Mouse (Mus musculus) gastrocnemius, postnatal 10 days (tissue): Measurements from ENCODE around the gene Olfr589. TPM values are rescaled to one million over a fixed set of nuclear protein-coding genes. Genes with fewer than 3 reads are reported as not detected.
"Not testable (repeated sequence)": the region's sequence is repeated elsewhere in the genome, so short reads cannot be mapped to it uniquely, and the experiment has no call there.

ENCODE experiments used
- DNase-seq: peaks from one replicate; pipeline ENCODE4 v3.0.0; 2021; ENCODE audit warnings: mixed read lengths
- long read RNA-seq, 2 experiments: library from polyadenylated mRNA; stranded (forward); transcript quantifications; one replicate each; pipeline ENCODE4 v2.0.0; 2021
- total RNA-seq, 2 experiments: library from RNA; stranded (reverse); gene quantifications; 2 replicates each; pipeline ENCODE4 v1.2.3; 2021

Gene Olfr589
- not detected for total RNA-seq
- long read RNA-seq, experiment 1: 0 reads
- long read RNA-seq, experiment 2: 0 reads

- DNase-seq: no peak
These were observed at the start of gene Olfr589 for GRCm38 (mm10) chr7:103156256-103156655. Olfr589 (minus strand) TSS chr7:103156356.

DNA sequence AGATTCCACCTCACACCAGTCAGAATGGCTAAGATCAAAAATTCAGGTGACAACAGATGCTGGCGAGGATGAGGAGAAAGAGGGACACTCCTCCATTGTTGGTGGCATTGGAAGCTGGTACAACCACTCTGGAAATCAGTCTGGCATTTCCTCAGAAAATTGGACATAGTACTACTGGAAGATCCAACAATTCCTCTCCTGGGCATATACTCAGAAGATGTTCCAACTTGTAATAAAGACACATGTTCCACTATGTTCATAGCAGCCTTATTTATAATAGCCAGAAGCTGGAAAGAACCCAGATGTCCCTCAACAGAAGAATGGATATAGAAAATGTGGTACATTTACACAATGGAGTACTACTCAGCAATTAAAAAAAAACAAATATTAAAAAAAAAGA, 28.3 kb upstream of the Olfr589 start, which contains the start of gene Olfr592:
TSS of gene Olfr592 (plus strand) at position 301 of the 400 bp plus-strand sequence.
- DNase-seq: not testable (repeated sequence)

DNA sequence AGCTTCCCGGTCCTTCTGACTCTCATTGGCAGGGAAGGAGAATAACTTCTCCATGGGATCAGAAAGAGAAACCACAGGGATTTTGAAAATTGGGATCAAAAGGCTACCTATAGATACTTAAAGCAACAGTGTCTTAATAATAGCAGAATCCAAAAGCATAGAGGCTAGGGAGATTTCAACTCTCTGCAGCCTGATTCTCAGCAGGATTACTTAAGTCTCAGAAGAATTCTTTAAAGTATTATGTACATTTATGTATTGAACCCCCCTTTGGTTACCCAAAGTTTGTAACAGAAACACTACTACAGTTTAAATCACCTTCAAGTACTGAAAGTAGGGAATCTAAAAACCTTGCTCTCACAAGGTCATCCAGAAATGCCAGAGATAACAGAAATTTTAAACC, 22.1 kb upstream of the Olfr589 start, which contains the start of gene Olfr591:
TSS of gene Olfr591 (minus strand) at position 101 of the 400 bp plus-strand sequence.
- DNase-seq: no peak

GRCm38 (mm10) chr7:103169697-103170096, 13.5 kb upstream of the Olfr589 start:
- DNase-seq: no peak

GRCm38 (mm10) chr7:103140579-103140978, 15.6 kb downstream of the Olfr589 start, which contains the start of gene Olfr588-ps1:
Olfr588-ps1 (plus strand) TSS chr7:103140879.
- no peak for DNase-seq

DNA sequence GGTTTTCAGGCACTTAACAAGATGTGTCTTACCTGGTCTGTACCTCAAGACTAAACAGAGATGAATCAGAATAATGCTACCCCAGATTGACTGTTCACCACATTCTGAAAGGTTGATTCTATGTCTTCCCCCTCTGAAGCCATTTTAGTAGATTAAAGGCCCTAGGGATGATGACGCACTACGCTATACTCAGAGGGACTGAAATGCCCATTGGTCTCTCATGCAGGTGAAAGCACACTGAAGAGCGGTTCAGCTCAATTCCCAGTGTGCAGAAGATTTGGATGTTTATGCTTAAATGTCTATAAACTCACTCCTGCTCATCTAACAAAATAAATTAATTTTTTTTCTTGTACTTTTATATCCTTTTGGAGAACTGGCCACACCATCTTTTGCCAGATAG, 30.6 kb downstream of the Olfr589 start, which contains the start of gene Olfr586:
TSS of gene Olfr586 (minus strand) at position 101 of the 400 bp plus-strand sequence.
- no peak for DNase-seq

GRCm38 (mm10) chr7:103119406-103119805, 36.8 kb downstream of the Olfr589 start:
- no peak for DNase-seq

Other genes starting within 250 kb of the Olfr589 start
- gene Olfr571, start 238.8 kb downstream of the Olfr589 start, total RNA-seq: not detected
- not detected for gene Olfr572, start 231.9 kb downstream of the Olfr589 start, total RNA-seq
- gene Olfr573-ps1, start 213.8 kb downstream of the Olfr589 start, total RNA-seq: not detected
- not detected for gene Olfr574, start 207.9 kb downstream of the Olfr589 start, total RNA-seq
- gene Olfr575, start 197.6 kb downstream of the Olfr589 start, total RNA-seq: not detected
- not detected for gene Olfr576, start 193.7 kb downstream of the Olfr589 start, total RNA-seq
- not detected for gene Olfr577, start 180.4 kb downstream of the Olfr589 start, total RNA-seq
- not detected for gene Olfr578, start 167.0 kb downstream of the Olfr589 start, total RNA-seq
- not detected for gene Olfr582, start 118.3 kb downstream of the Olfr589 start, total RNA-seq
- not detected for gene Olfr583, start 105.1 kb downstream of the Olfr589 start, total RNA-seq
- gene Olfr584, start 74.5 kb downstream of the Olfr589 start, total RNA-seq: not detected
- not detected for gene Olfr585, start 58.6 kb downstream of the Olfr589 start, total RNA-seq
- not detected for gene Olfr586, start 30.7 kb downstream of the Olfr589 start, total RNA-seq
- not detected for gene Olfr588-ps1, start 15.5 kb downstream of the Olfr589 start, total RNA-seq
- not detected for gene Olfr591, start 22.0 kb upstream of the Olfr589 start, total RNA-seq
- gene Olfr592, start 28.4 kb upstream of the Olfr589 start, total RNA-seq: not detected
- gene Olfr593, start 55.5 kb upstream of the Olfr589 start, total RNA-seq: not detected
- not detected for gene Olfr594, start 60.6 kb upstream of the Olfr589 start, total RNA-seq
- gene Usp17ld, start 96.1 kb upstream of the Olfr589 start, total RNA-seq: not detected
- not detected for gene Olfr596, start 149.3 kb upstream of the Olfr589 start, total RNA-seq
- not detected for gene Olfr597, start 160.0 kb upstream of the Olfr589 start, total RNA-seq
- not detected for gene Olfr598, start 167.2 kb upstream of the Olfr589 start, total RNA-seq
- not detected for gene Olfr599, start 179.6 kb upstream of the Olfr589 start, total RNA-seq
- not detected for gene Olfr600, start 193.3 kb upstream of the Olfr589 start, total RNA-seq
- not detected for gene Olfr601, start 206.3 kb upstream of the Olfr589 start, total RNA-seq
- gene Olfr603, start 229.8 kb upstream of the Olfr589 start, total RNA-seq: not detected